Mouse (Mus musculus) CH12.LX (cell line): Measurements from ENCODE around the gene Sestd1.

Experiments used
- CHD1 ChIP-seq: IDR thresholded peaks from 2 replicates; pipeline ENCODE4 v1.6.1; 2012; ENCODE audit warnings: low read depth, low read length, improper control_type of control experiment, inconsistent platforms
- CTCF ChIP-seq, 2 experiments: IDR thresholded peaks in 1 of 2; conservative IDR thresholded peaks in 1 of 2; 2 replicates each; pipeline ENCODE4 v1.5.1; 2011 to 2012; ENCODE audit warnings: low read depth in 2 of 2, low read length in 2 of 2, improper control_type of control experiment in 1 of 2, inconsistent platforms in 1 of 2, mild to moderate bottlenecking in 1 of 2, moderate library complexity in 1 of 2
- POLR2A ChIP-seq: IDR thresholded peaks from 2 replicates; pipeline ENCODE4 v1.6.1; 2011; ENCODE audit warnings: low read depth, mild to moderate bottlenecking, improper control_type of control experiment, low read length

GRCm38 (mm10) chr2:77220960-77221359 lies 59.4 kb downstream of the Sestd1 start:
- TF ChIP-seq POLR2A (no peak), CHD1 (no peak), CTCF (conservative IDR thresholded peaks at IDR 0.05 in 1 of 2, IDR thresholded peaks at IDR 0.05 in 1 of 2; ENCODE audit: low read depth in 2 of 2, low read length in 2 of 2) (no peak)
